Mouse (Mus musculus) MEL (cell line): ENCODE results near the gene Osbpl11. TPM values are rescaled to one million over a fixed set of nuclear protein-coding genes. Genes with fewer than 3 reads are reported as not detected.

Source experiments
- DNase-seq: peaks from one replicate; pipeline ENCODE4 v3.0.0; 2011; ENCODE audit warnings: low read depth, low spot score
- H3K27ac ChIP-seq: 2 replicates; pipeline ENCODE4 v1.5.1; 2012; ENCODE audit warnings: low read depth, mild to moderate bottlenecking, control low read depth, low read length, moderate library complexity; ENCODE audit not compliant: control insufficient read depth
- H3K27me3 ChIP-seq, 2 experiments: fragments of 150-350 bp in 1 of 2; sonication (generic) in 1 of 2; 2 replicates each; pipeline ENCODE4 v1.6.1; 2012; ENCODE audit warnings: low read length in 2 of 2, mild to moderate bottlenecking in 2 of 2, improper control_type of control experiment in 1 of 2, moderate library complexity in 1 of 2; ENCODE audit not compliant: insufficient read depth in 2 of 2, control insufficient read depth in 1 of 2
- H3K36me3 ChIP-seq, 2 experiments: 2 replicates each; pipeline ENCODE4 v1.6.1; 2012 to 2014; ENCODE audit warnings: low read length in 2 of 2, improper control_type of control experiment in 1 of 2, inconsistent platforms in 1 of 2, mild to moderate bottlenecking in 1 of 2; ENCODE audit not compliant: insufficient read depth in 2 of 2, control insufficient read depth in 1 of 2
- H3K4me1 ChIP-seq, 2 experiments: fragments of 150-350 bp in 1 of 2; sonication (generic) in 1 of 2; 2 replicates each; pipeline ENCODE4 v1.6.1; 2012; ENCODE audit warnings: low read length in 2 of 2, improper control_type of control experiment in 1 of 2, mild to moderate bottlenecking in 1 of 2; ENCODE audit not compliant: insufficient read depth in 2 of 2, control insufficient read depth in 1 of 2
- H3K4me3 ChIP-seq, 2 experiments: fragments of 150-350 bp in 1 of 2; sonication (generic) in 1 of 2; 2 replicates each; pipeline ENCODE4 v1.5.1; 2012; ENCODE audit warnings: low read depth in 2 of 2, low read length in 2 of 2, mild to moderate bottlenecking in 2 of 2, moderate library complexity in 2 of 2, control low read depth in 1 of 2, improper control_type of control experiment in 1 of 2; ENCODE audit not compliant: control insufficient read depth in 1 of 2, insufficient read depth in 1 of 2
- H3K79me2 ChIP-seq: 2 replicates; pipeline ENCODE4 v1.6.1; 2012; ENCODE audit warnings: mild to moderate bottlenecking, low read length, moderate library complexity; ENCODE audit not compliant: control insufficient read depth, poor library complexity, insufficient read depth
- H3K9ac ChIP-seq: 2 replicates; pipeline ENCODE4 v1.6.1; 2012; ENCODE audit warnings: low read depth, mild to moderate bottlenecking, control low read depth, low read length, moderate library complexity; ENCODE audit not compliant: control insufficient read depth, poor library complexity, severe bottlenecking
- H3K9me3 ChIP-seq: fragments of 150-350 bp; sonication (generic); replicated peaks from 2 replicates; pipeline ENCODE4 v1.6.1; 2012; ENCODE audit warnings: mild to moderate bottlenecking, low read length, improper control_type of control experiment, moderate library complexity; ENCODE audit not compliant: insufficient read depth
- CHD1 ChIP-seq: IDR thresholded peaks from 2 replicates; pipeline ENCODE4 v1.6.1; 2012; ENCODE audit warnings: low read depth, mild to moderate bottlenecking, inconsistent platforms, low read length, improper control_type of control experiment
- E2F4 ChIP-seq: IDR thresholded peaks from 2 replicates; pipeline ENCODE4 v1.6.1; 2011; ENCODE audit warnings: low read depth, low read length, improper control_type of control experiment, borderline replicate concordance
- ELF1 ChIP-seq: IDR thresholded peaks from 2 replicates; pipeline ENCODE4 v1.6.1; 2014; ENCODE audit warnings: low read depth, mild to moderate bottlenecking, inconsistent platforms, low read length, improper control_type of control experiment, moderate library complexity
- EP300 ChIP-seq, 2 experiments: IDR thresholded peaks; 2 replicates each; pipeline ENCODE4 v1.6.1; 2011; ENCODE audit warnings: improper control_type of control experiment in 2 of 2, low read length in 2 of 2, low read depth in 1 of 2, mild to moderate bottlenecking in 1 of 2
- GATA1 ChIP-seq: IDR thresholded peaks from 2 replicates; pipeline ENCODE4 v1.6.1; 2011; ENCODE audit warnings: low read depth, low read length, improper control_type of control experiment
- HCFC1 ChIP-seq: IDR thresholded peaks from 2 replicates; pipeline ENCODE4 v1.6.1; 2012; ENCODE audit warnings: low read depth, mild to moderate bottlenecking, inconsistent platforms, low read length, improper control_type of control experiment, moderate library complexity
- JUND ChIP-seq: IDR thresholded peaks from 2 replicates; pipeline ENCODE4 v1.6.1; 2011; ENCODE audit warnings: low read depth, mild to moderate bottlenecking, improper control_type of control experiment, low read length
- MAX ChIP-seq: IDR thresholded peaks from 2 replicates; pipeline ENCODE4 v1.6.1; 2011; ENCODE audit warnings: low read length, improper control_type of control experiment
- MEF2A ChIP-seq: IDR thresholded peaks from 2 replicates; pipeline ENCODE4 v1.6.1; 2014; ENCODE audit warnings: low read depth, mild to moderate bottlenecking, inconsistent platforms, low read length, improper control_type of control experiment; ENCODE audit not compliant: poor library complexity, insufficient replicate concordance, severe bottlenecking; ENCODE audit errors: extremely low read depth
- MYB ChIP-seq: IDR thresholded peaks from 2 replicates; pipeline ENCODE4 v1.6.1; 2011; ENCODE audit warnings: mild to moderate bottlenecking, low read depth, low read length, improper control_type of control experiment
- NRF1 ChIP-seq: IDR thresholded peaks from 2 replicates; pipeline ENCODE4 v1.6.1; 2014; ENCODE audit warnings: low read depth, mild to moderate bottlenecking, inconsistent platforms, low read length, improper control_type of control experiment, moderate library complexity; ENCODE audit not compliant: poor library complexity, insufficient read depth, severe bottlenecking
- POLR2A ChIP-seq, 2 experiments: IDR thresholded peaks; 2 replicates each; pipeline ENCODE4 v1.6.1; 2011 to 2012; ENCODE audit warnings: low read length in 2 of 2, mild to moderate bottlenecking in 2 of 2, control low read depth in 1 of 2, improper control_type of control experiment in 1 of 2, low read depth in 1 of 2, moderate library complexity in 1 of 2; ENCODE audit not compliant: control insufficient read depth in 1 of 2, insufficient read depth in 1 of 2, poor library complexity in 1 of 2
- SIN3A ChIP-seq: IDR thresholded peaks from 2 replicates; pipeline ENCODE4 v1.6.1; 2012; ENCODE audit warnings: low read length, improper control_type of control experiment, inconsistent platforms
- SMC3 ChIP-seq: IDR thresholded peaks from 2 replicates; pipeline ENCODE4 v1.6.1; 2011; ENCODE audit warnings: low read depth, low read length, improper control_type of control experiment
- TBP ChIP-seq: IDR thresholded peaks from 2 replicates; pipeline ENCODE4 v1.8.0; 2011; ENCODE audit warnings: low read depth, low read length, improper control_type of control experiment
- TCF12 ChIP-seq: IDR thresholded peaks from 2 replicates; pipeline ENCODE4 v1.6.1; 2014; ENCODE audit warnings: low read depth, mild to moderate bottlenecking, inconsistent platforms, low read length, improper control_type of control experiment, moderate library complexity
- ZKSCAN1 ChIP-seq: IDR thresholded peaks from 2 replicates; pipeline ENCODE4 v1.6.1; 2012; ENCODE audit warnings: low read depth, mild to moderate bottlenecking, inconsistent platforms, low read length, improper control_type of control experiment, moderate library complexity
- ZMIZ1 ChIP-seq: IDR thresholded peaks from 2 replicates; pipeline ENCODE4 v1.6.1; 2012; ENCODE audit warnings: low read depth, mild to moderate bottlenecking, inconsistent platforms, low read length, improper control_type of control experiment, moderate library complexity
- ZNF384 ChIP-seq: IDR thresholded peaks from 2 replicates; pipeline ENCODE4 v1.6.1; 2012; ENCODE audit warnings: low read depth, mild to moderate bottlenecking, inconsistent platforms, low read length, improper control_type of control experiment
- polyA plus RNA-seq, 2 experiments: library from polyadenylated mRNA; stranded (reverse) in 1 of 2; unstranded in 1 of 2; fragments of >175 nt in 1 of 2; fragments of >200 nt in 1 of 2; gene quantifications; 2 replicates each; pipeline versions ENCODE4 v1.2.1 to v1.2.4; 2012; ENCODE audit warnings: low replicate concordance in 2 of 2, low read depth in 1 of 2; ENCODE audit not compliant: insufficient read length in 2 of 2, insufficient read depth in 1 of 2, missing spikeins in 1 of 2
- total RNA-seq: library from RNA; depleted of rRNA; stranded (reverse); fragments of 300-350 nt; gene quantifications from 2 replicates; pipeline ENCODE4 v1.2.3, GENCODE M21; 2012

Gene Osbpl11
- total and polyA plus RNA-seq, 3 experiments = 6.9 to 10.3 TPM; not detected in 1

DNA sequence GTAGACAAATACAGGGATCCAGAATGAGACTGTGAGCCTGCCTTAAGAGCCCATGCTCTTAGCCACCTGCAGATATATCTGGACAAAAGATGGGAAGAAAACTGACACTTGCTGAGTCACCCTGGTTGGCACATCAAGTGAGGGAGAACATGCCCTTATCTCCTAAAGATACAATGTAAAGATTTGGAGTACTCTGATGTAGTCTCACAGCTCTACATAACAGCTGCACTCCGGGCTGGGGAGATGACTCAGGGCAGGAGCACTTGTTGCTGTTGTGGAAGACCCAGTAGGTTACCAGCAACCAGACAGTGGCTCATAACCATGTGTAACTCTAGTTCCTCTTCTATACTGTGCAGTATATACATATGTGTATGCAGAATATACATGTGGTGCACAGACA, 98.2 kb downstream of the Osbpl11 start (continued):
- TF ChIP-seq MAX = 0 out of 2 replicates have a peak, but pooled peaks have one; percentile 36

- Histone ChIP-seq H3K9me3 (no peaks in the 10 kb centered on the region), H3K27ac (no peak overlapping the region), H3K36me3 (peaks cover 5 to 20% of the 10 kb centered on the region in 2 experiments), H3K79me2 (no peaks in the 10 kb centered on the region), H3K4me1 (peaks cover 1 to 3% of the 10 kb centered on the region in 2 experiments), H3K27me3 (no peaks in the 10 kb centered on the region), H3K9ac (no peak overlapping the region), H3K4me3 (no peak overlapping the region)
- no peak for DNase-seq
- TF ChIP-seq SMC3 (no peak), EP300 (IDR thresholded peaks at IDR 0.05; ENCODE audit: low read depth in 1 of 2, low read length in 2 of 2) (no peak), JUND (no peak), GATA1 (no peak), E2F4 (no peak), MAX (no peak)
Observed at GRCm38 (mm10) chr16:33288536-33288935, 103.7 kb downstream of the Osbpl11 start.

DNA sequence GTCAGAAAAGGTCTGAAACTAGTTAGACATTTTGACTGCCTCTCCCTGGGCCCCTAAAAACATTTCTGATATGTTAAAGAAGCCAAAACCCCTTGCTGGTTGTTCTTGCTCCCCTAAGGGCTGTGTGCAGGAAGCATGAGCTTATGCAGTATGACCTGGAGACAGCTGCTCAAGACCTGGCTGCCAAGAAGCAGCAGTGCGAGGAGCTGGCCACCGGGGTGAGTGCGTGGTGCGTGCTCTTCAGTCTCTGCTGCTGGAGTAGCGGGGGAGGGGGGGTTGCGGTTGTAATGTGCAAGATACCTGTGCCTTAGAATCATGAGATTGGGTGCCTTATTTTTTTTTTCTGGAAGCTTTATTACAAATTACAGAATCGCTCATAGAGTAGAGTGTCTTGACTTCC, 105.1 kb downstream of the Osbpl11 start:
- no peak overlapping the region for H3K27ac ChIP-seq
- H3K9ac ChIP-seq = no peak overlapping the region
- H3K36me3 ChIP-seq = peaks cover 0 to 18% of the 10 kb centered on the region in 2 experiments; a peak in 3 of 4 replicates
- no peak overlapping the region for H3K4me3 ChIP-seq
- H3K79me2 ChIP-seq = no peaks in the 10 kb centered on the region
- H3K9me3 ChIP-seq = no peaks in the 10 kb centered on the region
- TF ChIP-seq ZNF384 (no peak), HCFC1 (no peak), TBP (no peak), POLR2A (IDR thresholded peaks at IDR 0.05; ENCODE audit: control insufficient read depth in 1 of 2, insufficient read depth in 1 of 2, low read depth in 1 of 2, low read length in 2 of 2, poor library complexity in 1 of 2) (no peak), ZKSCAN1 (no peak), SMC3 (no peak), TCF12 (no peak), MYB (no peak), ELF1 (no peak), MEF2A (no peak), GATA1 (no peak), NRF1 (no peak), ZMIZ1 (no peak), CHD1 (no peak), SIN3A (no peak)
- H3K4me1 ChIP-seq = no peaks in the 10 kb centered on the region; a peak in 1 of 4 replicates
- H3K27me3 ChIP-seq = no peaks in the 10 kb centered on the region
- DNase-seq = no peak
